Comparison of ENCODE assay signal across 17 mouse cellular contexts in the genomic region with DNA sequence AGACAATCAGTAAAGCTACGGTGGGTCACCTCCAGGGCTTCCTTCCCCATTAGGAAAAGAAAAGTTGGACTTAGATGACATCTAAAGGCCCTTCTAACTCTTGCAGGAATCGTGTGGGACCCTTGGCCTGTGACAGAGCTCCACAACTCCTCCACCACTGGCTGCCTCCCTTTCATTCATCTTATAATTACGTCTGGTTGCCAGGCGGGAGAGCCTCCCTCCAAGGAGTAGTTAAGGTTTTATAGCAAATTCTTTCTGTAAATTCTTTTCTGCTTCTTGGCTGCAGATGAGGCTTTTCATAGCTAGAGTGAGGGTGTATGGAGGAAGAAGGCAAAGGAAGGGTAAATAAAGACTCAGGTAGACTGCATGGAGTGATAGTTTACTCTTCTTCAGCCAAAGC.
A peak's percentile ranks its signal among the peaks of the same experiment; 100 is the strongest.
DNase-seq lines count a peak whose midpoint lies in the region; ATAC-seq and TF ChIP-seq lines count a peak whose summit lies in the region.
"Had no signal": no experiment of that assay in that cellular context is flagged by ENCODE, and none has a peak within 500 bp of the region (broad histone marks: within the 10 kb centered on the region; RNA-seq: fewer than 3 reads in every experiment).

No protein-coding gene starts in this region.

- TF ChIP-seq EP300 in lung, postnatal 0 days (IDR thresholded peaks at IDR 0.05) = no peak

- H3K9me3 ChIP-seq in heart, embryonic 16.5 days (replicated peaks; ENCODE audit: control insufficient read depth, low read length) = no peaks in the 10 kb centered on the region
- no peaks in the 10 kb centered on the region for H3K9me3 ChIP-seq in lung, postnatal 0 days (ENCODE audit: low read length)
- no peaks in the 10 kb centered on the region for H3K9me3 ChIP-seq in limb, embryonic 12.5 days
- H3K9me3 ChIP-seq: forebrain, embryonic 12.5 days; lung, embryonic 15.5 days; megakaryocyte, embryonic 14.5 days; midbrain, embryonic 15.5 days had no signal

- ATAC-seq in heart, embryonic 16.5 days (replicated peaks; ENCODE audit: extremely low read depth, insufficient read depth, low FRiP score) = no peak
- no peak for ATAC-seq in lung, postnatal 0 days
- ATAC-seq in limb, embryonic 12.5 days (ENCODE audit: insufficient number of reproducible peaks, insufficient read depth, low FRiP score, low TSS enrichment, low read depth) = 0 out of 2 replicates have a peak, but pooled peaks have one; percentile 9
- ATAC-seq in cerebellum, adult (ENCODE audit: insufficient number of reproducible peaks, low FRiP score, low TSS enrichment) = no peak
- no peak for ATAC-seq in megakaryocyte, adult 5-6 weeks (ENCODE audit: poor library complexity, severe bottlenecking)
- ATAC-seq: midbrain, embryonic 15.5 days had no signal

- no peaks in the 10 kb centered on the region for H3K27me3 ChIP-seq in heart, embryonic 16.5 days (ENCODE audit: control insufficient read depth, insufficient read depth, low read length)
- H3K27me3 ChIP-seq in lung, postnatal 0 days (replicated peaks; ENCODE audit: insufficient read depth, low read length) = no peaks in the 10 kb centered on the region
- H3K27me3 ChIP-seq in limb, embryonic 12.5 days = no peaks in the 10 kb centered on the region
- H3K27me3 ChIP-seq: lung, embryonic 15.5 days; midbrain, embryonic 15.5 days had no signal

- H3K27ac ChIP-seq in heart, embryonic 16.5 days (ENCODE audit: low read length) = peak overlapping the region; percentile 11; the same call in 1 of the 2 replicates
- peak overlapping the region; percentile 51; the same call in 1 of the 2 replicates for H3K27ac ChIP-seq in lung, postnatal 0 days (ENCODE audit: low read length)
- peak overlapping the region; percentile 72 for H3K27ac ChIP-seq in limb, embryonic 12.5 days
- H3K27ac ChIP-seq: forebrain, embryonic 12.5 days; hindbrain, embryonic 13.5 days; lung, embryonic 15.5 days; midbrain, embryonic 15.5 days had no signal

- no peak for DNase-seq in heart, adult 9 months (ENCODE audit: low spot score in 2 of 2)
- DNase-seq in lung, postnatal 0 days (ENCODE audit: low spot score) = no peak
- no peak for DNase-seq in lung, adult 18-20 months
- DNase-seq: cerebellum, adult 9-11 months; kidney, postnatal 10 days; right cerebral cortex, adult 18-20 months had no signal

- H3K4me1 ChIP-seq in heart, embryonic 16.5 days (ENCODE audit: control insufficient read depth, insufficient read depth, low read length) = peaks cover 91% of the 10 kb centered on the region
- H3K4me1 ChIP-seq in lung, postnatal 0 days (ENCODE audit: insufficient read depth, low read depth, low read length) = peaks cover 44% of the 10 kb centered on the region
- peaks cover 99% of the 10 kb centered on the region for H3K4me1 ChIP-seq in limb, embryonic 12.5 days (replicated peaks)

- no peak overlapping the region for H3K4me2 ChIP-seq in heart, embryonic 16.5 days (ENCODE audit: low read depth, low read length)
- H3K4me2 ChIP-seq in lung, postnatal 0 days (replicated peaks; ENCODE audit: low read depth, low read length) = no peak overlapping the region
- H3K4me2 ChIP-seq in limb, embryonic 12.5 days = peak overlapping the region; percentile 35
- H3K4me2 ChIP-seq: forebrain, embryonic 12.5 days; hindbrain, embryonic 13.5 days; liver, embryonic 11.5 days; lung, embryonic 15.5 days; midbrain, embryonic 15.5 days had no signal

- no peak overlapping the region for H3K9ac ChIP-seq in heart, embryonic 16.5 days (ENCODE audit: low read length)
- no peak overlapping the region for H3K9ac ChIP-seq in lung, postnatal 0 days (replicated peaks; ENCODE audit: low read depth)
- no peak overlapping the region for H3K9ac ChIP-seq in limb, embryonic 12.5 days (replicated peaks)
- H3K9ac ChIP-seq: forebrain, embryonic 12.5 days; hindbrain, embryonic 13.5 days; lung, embryonic 15.5 days; midbrain, embryonic 15.5 days had no signal

- TF ChIP-seq CTCF in lung, postnatal 0 days (IDR thresholded peaks at IDR 0.05) = no peak

- WGBS in heart, embryonic 16.5 days = 47% methylated on average over 4 of the region's 4 CpGs
- 43% methylated on average over 4 of the region's 4 CpGs for WGBS in lung, postnatal 0 days
- 30% methylated on average over 4 of the region's 4 CpGs for WGBS in limb, embryonic 12.5 days

- H3K36me3 ChIP-seq in heart, embryonic 16.5 days (ENCODE audit: control insufficient read depth, insufficient read depth) = no peaks in the 10 kb centered on the region
- H3K36me3 ChIP-seq in lung, postnatal 0 days (ENCODE audit: insufficient read depth, low read length) = no peaks in the 10 kb centered on the region
- H3K36me3 ChIP-seq in limb, embryonic 12.5 days = no peaks in the 10 kb centered on the region
- H3K36me3 ChIP-seq: forebrain, embryonic 12.5 days; G1E; hindbrain, embryonic 13.5 days; lung, embryonic 15.5 days; midbrain, embryonic 15.5 days had no signal

- no peak overlapping the region for H3K4me3 ChIP-seq in heart, embryonic 16.5 days (ENCODE audit: low read length)
- no peak overlapping the region for H3K4me3 ChIP-seq in lung, postnatal 0 days (ENCODE audit: low read depth, low read length)
- no peak overlapping the region for H3K4me3 ChIP-seq in limb, embryonic 12.5 days (replicated peaks)
- H3K4me3 ChIP-seq: forebrain, embryonic 12.5 days; hindbrain, embryonic 13.5 days; lung, embryonic 15.5 days; megakaryocyte, embryonic 14.5 days; midbrain, embryonic 15.5 days had no signal

Comparison
In these comparisons a context has a peak if more than half of its experiments do, and no peak if none do; other contexts are left out.
1. H3K27ac ChIP-seq: peak in every context shown above with its lines; median percentile 72 in limb, embryonic 12.5 days; 51 in lung, postnatal 0 days; 11 in heart, embryonic 16.5 days.